Mouse (Mus musculus): ENCODE data around the gene Olfr157. TPM values are rescaled to one million over a fixed set of nuclear protein-coding genes. Genes with fewer than 3 reads are reported as not detected.
"Not testable (repeated sequence)": the region's sequence is repeated elsewhere in the genome, so short reads cannot be mapped to it uniquely, and the experiment has no call there.

Gene Olfr157
- total RNA-seq, 2 experiments from 2014 or later = not detected

DNA sequence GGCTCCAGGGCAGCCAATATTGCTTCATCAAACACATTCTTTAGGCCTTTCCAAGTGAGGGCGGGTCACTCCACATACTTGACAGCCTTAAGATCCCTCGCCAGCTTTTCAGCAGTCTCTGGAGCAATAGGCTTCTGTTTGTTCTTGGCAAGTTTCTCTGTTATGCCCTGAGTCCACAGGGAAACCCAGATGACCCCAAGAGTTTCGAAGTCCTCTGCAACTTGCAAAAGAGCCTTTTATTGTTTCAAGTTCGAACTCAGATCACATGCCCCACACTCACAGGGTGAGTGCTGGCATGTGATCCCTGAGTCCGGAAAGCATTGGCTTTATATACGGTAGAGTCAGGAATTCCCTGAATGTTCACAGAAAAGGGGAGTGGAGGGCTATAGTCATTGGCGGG is 41.1 kb downstream of the Olfr157 start:
- no peak for DNase-seq (ENCODE audit: low spot score in 2 of 2)

- DNase-seq (ENCODE audit: low spot score in 2 of 2) = not testable (repeated sequence)
Measured at GRCm38 (mm10) chr4:43795844-43796243, 44.2 kb downstream of the Olfr157 start.

DNA sequence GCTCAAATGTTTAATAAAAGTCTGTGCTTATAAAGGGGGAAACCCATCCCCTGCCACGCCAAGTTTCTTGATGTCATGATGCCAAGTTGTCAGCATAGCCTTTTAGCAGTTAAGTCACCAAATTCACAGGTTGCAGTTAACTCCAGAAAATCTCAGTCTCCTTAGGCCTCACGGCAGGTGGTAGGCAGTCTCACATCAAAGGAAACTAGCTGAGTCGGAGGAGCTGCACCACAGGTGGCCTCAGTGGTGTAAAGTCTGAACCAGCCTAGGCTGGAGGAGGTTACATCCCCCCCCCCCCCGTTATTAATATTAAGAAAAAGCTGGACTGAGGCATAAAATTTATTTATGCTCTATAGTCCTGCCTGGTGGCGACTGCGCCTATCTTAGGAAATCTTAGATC is 44.7 kb downstream of the Olfr157 start:
- no peak for DNase-seq (ENCODE audit: low spot score in 2 of 2)

Other genes starting within 250 kb of the Olfr157 start
- 10 to 100 TPM; 46.9 to 50.0 TPM for gene Npr2, start 208.3 kb downstream of the Olfr157 start, total RNA-seq (2021)
- 1 to 10 TPM in 1 of 2 experiments, under 1 TPM in 1; 0.98 to 2.3 TPM for gene Spag8, start 186.6 kb downstream of the Olfr157 start, total RNA-seq (2021)
- gene Hint2, start 183.7 kb downstream of the Olfr157 start, total RNA-seq (2021) = 10 to 100 TPM; 33.1 to 37.8 TPM
- gene Tmem8b, start 171.2 kb downstream of the Olfr157 start, total RNA-seq (2021) = 10 to 100 TPM; 55.8 to 57.6 TPM
- gene Fam221b, start 171.1 kb downstream of the Olfr157 start, total RNA-seq (2021) = 1 to 10 TPM; 1.2 TPM
- gene Olfr70, start 139.4 kb downstream of the Olfr157 start, total RNA-seq (2021) = not detected
- gene Olfr71, start 129.9 kb downstream of the Olfr157 start, total RNA-seq (2021) = not detected
- 1 to 10 TPM in 1 of 2 experiments, under 1 TPM in 1; 0.52 to 1.5 TPM for gene Hrct1, start 113.0 kb downstream of the Olfr157 start, total RNA-seq (2021)
- under 1 TPM; 0.38 to 0.53 TPM for gene Spaar, start 110.2 kb downstream of the Olfr157 start, total RNA-seq (2021)
- gene Olfr159, start 69.2 kb downstream of the Olfr157 start, total RNA-seq (2021) = not detected
- gene Olfr156, start 16.3 kb downstream of the Olfr157 start, total RNA-seq (2021) = not detected
- not detected for gene Olfr155, start 11.4 kb upstream of the Olfr157 start, total RNA-seq (2021)
- gene Reck, start 35.3 kb upstream of the Olfr157 start, total RNA-seq (2021) = 1 to 10 TPM; 5.9 to 6.5 TPM
- 1 to 10 TPM; 1.6 to 1.7 TPM for gene Glipr2, start 117.2 kb upstream of the Olfr157 start, total RNA-seq (2021)
- not detected for gene Ccin, start 143.3 kb upstream of the Olfr157 start, total RNA-seq (2021)
- 100 to 1,000 TPM; 289 to 299 TPM for gene Clta, start 164.3 kb upstream of the Olfr157 start, total RNA-seq (2021)
- gene Gne, start 244.0 kb upstream of the Olfr157 start, total RNA-seq (2021) = 10 to 100 TPM; 42.0 to 45.9 TPM